Mouse (Mus musculus): Measurements from ENCODE around the gene Gm20388. TPM values are rescaled to one million over a fixed set of nuclear protein-coding genes. Genes with fewer than 3 reads are reported as not detected.

Gene Gm20388
- polyA plus RNA-seq, 2 experiments, result 8.5 TPM; not detected in 1

DNA sequence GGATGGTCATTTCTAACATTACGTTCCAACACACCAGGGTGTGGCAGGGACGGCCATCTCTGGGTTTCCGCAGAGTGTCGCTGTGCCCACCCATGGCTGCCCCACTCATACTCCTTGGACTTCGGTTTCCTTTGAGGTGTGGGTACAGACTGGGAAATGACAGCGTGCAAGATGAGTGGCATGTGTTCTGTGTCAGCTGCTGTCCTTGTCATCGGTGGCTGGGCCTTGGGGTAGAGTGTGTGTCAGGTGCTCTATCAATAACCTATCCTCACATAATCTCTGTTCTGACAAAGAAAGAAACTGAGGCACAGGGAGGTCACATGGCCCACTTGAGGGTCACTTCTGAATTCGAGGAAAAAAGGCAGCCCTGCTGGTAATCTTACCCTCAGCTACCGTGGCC lies 2726.6 kb downstream of the Gm20388 start:
- H3K36me3 ChIP-seq (replicated peaks; ENCODE audit: control insufficient read depth, insufficient read depth, low read depth), result peaks cover 25% of the 10 kb centered on the region
- H3K27ac ChIP-seq, result no peak overlapping the region
- TF ChIP-seq EP300 (IDR thresholded peaks at IDR 0.05; ENCODE audit: low read depth) (no peak), CTCF (IDR thresholded peaks at IDR 0.05; ENCODE audit: low read depth) (no peak)
- no peaks in the 10 kb centered on the region for H3K9me3 ChIP-seq (ENCODE audit: control insufficient read depth, low read length)
- peaks cover 16 to 18% of the 10 kb centered on the region in 2 experiments for H3K4me1 ChIP-seq (replicated peaks; ENCODE audit: control insufficient read depth in 2 of 2, insufficient read depth in 2 of 2, low read length in 1 of 2)
- WGBS (ENCODE audit: insufficient replicate concordance), result 88% methylated on average over 9 of the region's 9 CpGs
- ATAC-seq (ENCODE audit: insufficient read depth) (no peak), DNase-seq (ENCODE audit: low read depth in 3 of 3, low spot score in 3 of 3) (no peak)
- H3K4me2 ChIP-seq (ENCODE audit: low read depth), result no peak overlapping the region
- no peak overlapping the region for H3K4me3 ChIP-seq (ENCODE audit: insufficient read depth in 1 of 2, low read depth in 2 of 2, low read length in 2 of 2)
- no peaks in the 10 kb centered on the region for H3K27me3 ChIP-seq (ENCODE audit: control insufficient read depth, insufficient read depth, low read length)
- no peak overlapping the region for H3K9ac ChIP-seq (replicated peaks)

GRCm38 (mm10) chr8:122638601-122639000 lies 2728.0 kb downstream of the Gm20388 start:
- no peak for ATAC-seq (ENCODE audit: insufficient read depth)
- Histone ChIP-seq H3K27me3 (ENCODE audit: control insufficient read depth, insufficient read depth, low read length) (no peaks in the 10 kb centered on the region), H3K4me3 (ENCODE audit: insufficient read depth in 1 of 2, low read depth in 2 of 2, low read length in 2 of 2) (no peak overlapping the region), H3K4me2 (ENCODE audit: low read depth) (no peak overlapping the region), H3K4me1 (replicated peaks; ENCODE audit: control insufficient read depth in 2 of 2, insufficient read depth in 2 of 2, low read length in 1 of 2) (peaks cover 16 to 18% of the 10 kb centered on the region in 2 experiments), H3K9ac (replicated peaks) (no peak overlapping the region), H3K9me3 (ENCODE audit: control insufficient read depth, low read length) (no peaks in the 10 kb centered on the region), H3K36me3 (replicated peaks; ENCODE audit: control insufficient read depth, insufficient read depth, low read depth) (peaks cover 22% of the 10 kb centered on the region), H3K27ac (no peak overlapping the region)
- no peak for DNase-seq (ENCODE audit: low read depth in 3 of 3, low spot score in 3 of 3)
- TF ChIP-seq EP300 (IDR thresholded peaks at IDR 0.05; ENCODE audit: low read depth), result no peak
- TF ChIP-seq CTCF (IDR thresholded peaks at IDR 0.05; ENCODE audit: low read depth), result no peak
- WGBS (ENCODE audit: insufficient replicate concordance), result 81% methylated on average over 16 of the region's 16 CpGs

DNA sequence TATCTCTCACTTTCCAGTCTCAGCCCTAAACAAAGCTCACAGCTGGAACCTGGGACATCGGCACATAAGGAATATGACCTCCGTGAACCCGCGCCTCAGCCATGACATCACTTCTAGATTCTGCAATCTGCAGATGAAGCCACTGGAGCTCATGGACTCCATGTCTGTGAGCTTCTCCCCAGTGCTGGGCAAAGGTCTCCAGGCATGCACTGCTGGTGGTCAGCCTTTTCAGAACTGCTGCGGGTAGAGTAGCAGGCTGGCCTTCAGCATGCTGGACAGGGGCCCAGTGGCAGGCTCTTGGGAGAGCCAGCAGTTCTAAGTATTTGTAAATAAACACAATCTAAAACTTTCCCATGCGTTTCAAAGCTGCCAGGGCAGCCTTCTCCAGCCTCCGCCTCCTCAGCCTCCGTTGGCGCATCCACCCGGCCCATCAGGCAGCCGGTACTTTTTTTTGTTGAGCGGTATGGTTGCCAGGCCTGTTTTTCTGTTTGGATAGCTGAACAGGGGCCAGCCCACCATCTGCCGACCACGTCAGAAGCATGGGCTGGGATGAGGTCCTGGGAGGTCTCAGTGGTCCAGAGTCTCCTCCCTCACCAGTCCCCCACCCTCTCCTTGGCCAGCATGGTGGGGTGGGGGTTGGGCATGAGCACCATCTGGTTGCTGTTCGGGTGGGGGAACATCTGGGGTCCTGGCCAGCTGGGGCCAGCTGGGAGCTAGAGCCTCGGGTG lies 2729.0 kb downstream of the Gm20388 start:
- Histone ChIP-seq H3K4me2 (ENCODE audit: low read depth) (no peak overlapping the region), H3K27me3 (ENCODE audit: control insufficient read depth, insufficient read depth, low read length) (no peaks in the 10 kb centered on the region), H3K4me1 (replicated peaks; ENCODE audit: control insufficient read depth in 2 of 2, insufficient read depth in 2 of 2, low read length in 1 of 2) (peaks cover 16 to 18% of the 10 kb centered on the region in 2 experiments), H3K27ac (no peak overlapping the region), H3K4me3 (ENCODE audit: insufficient read depth in 1 of 2, low read depth in 2 of 2, low read length in 2 of 2) (no peak overlapping the region), H3K9me3 (ENCODE audit: control insufficient read depth, low read length) (no peaks in the 10 kb centered on the region), H3K9ac (replicated peaks) (no peak overlapping the region), H3K36me3 (replicated peaks; ENCODE audit: control insufficient read depth, insufficient read depth, low read depth) (peaks cover 18% of the 10 kb centered on the region)
- DNase-seq (ENCODE audit: low read depth in 3 of 3, low spot score in 3 of 3) (no peak), ATAC-seq (ENCODE audit: insufficient read depth) (no peak)
- TF ChIP-seq EP300 (IDR thresholded peaks at IDR 0.05; ENCODE audit: low read depth) (no peak), CTCF (IDR thresholded peaks at IDR 0.05; ENCODE audit: low read depth) (no peak)
- 79% methylated on average over 16 of the region's 16 CpGs for WGBS (ENCODE audit: insufficient replicate concordance)

DNA sequence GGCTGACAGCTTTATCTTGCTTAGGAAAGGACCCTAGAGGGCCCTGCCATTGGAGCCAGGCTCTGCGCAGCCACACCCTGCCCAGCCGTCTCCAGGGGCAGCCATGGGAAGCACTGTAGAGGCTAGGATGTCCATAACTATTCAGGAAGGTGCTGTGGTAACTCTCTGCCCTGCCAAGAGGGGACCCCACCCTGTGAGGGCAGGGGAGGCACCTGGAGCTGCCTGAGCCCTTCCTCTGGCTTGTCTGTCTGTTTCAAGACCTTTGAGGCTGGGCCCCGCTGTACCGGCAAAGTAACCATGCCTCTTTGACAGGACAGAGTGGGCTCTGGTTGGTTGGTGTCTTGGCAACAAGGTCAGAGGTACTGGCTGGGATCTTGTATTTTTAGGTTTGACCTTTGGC lies 2730.2 kb downstream of the Gm20388 start:
- Histone ChIP-seq H3K27me3 (ENCODE audit: control insufficient read depth, insufficient read depth, low read length) (no peaks in the 10 kb centered on the region), H3K9me3 (ENCODE audit: control insufficient read depth, low read length) (no peaks in the 10 kb centered on the region), H3K4me3 (ENCODE audit: insufficient read depth in 1 of 2, low read depth in 2 of 2, low read length in 2 of 2) (no peak overlapping the region), H3K9ac (replicated peaks) (no peak overlapping the region), H3K4me1 (replicated peaks; ENCODE audit: control insufficient read depth in 2 of 2, insufficient read depth in 2 of 2, low read length in 1 of 2) (peaks cover 11 to 12% of the 10 kb centered on the region in 2 experiments), H3K4me2 (ENCODE audit: low read depth) (no peak overlapping the region), H3K27ac (no peak overlapping the region), H3K36me3 (replicated peaks; ENCODE audit: control insufficient read depth, insufficient read depth, low read depth) (peaks cover 10% of the 10 kb centered on the region)
- ATAC-seq (ENCODE audit: insufficient read depth) (no peak), DNase-seq (ENCODE audit: low read depth in 3 of 3, low spot score in 3 of 3) (no peak)
- TF ChIP-seq EP300 (IDR thresholded peaks at IDR 0.05; ENCODE audit: low read depth) (no peak), CTCF (IDR thresholded peaks at IDR 0.05; ENCODE audit: low read depth) (no peak)
- WGBS (ENCODE audit: insufficient replicate concordance), result 73% methylated on average over 4 of the region's 4 CpGs

DNA sequence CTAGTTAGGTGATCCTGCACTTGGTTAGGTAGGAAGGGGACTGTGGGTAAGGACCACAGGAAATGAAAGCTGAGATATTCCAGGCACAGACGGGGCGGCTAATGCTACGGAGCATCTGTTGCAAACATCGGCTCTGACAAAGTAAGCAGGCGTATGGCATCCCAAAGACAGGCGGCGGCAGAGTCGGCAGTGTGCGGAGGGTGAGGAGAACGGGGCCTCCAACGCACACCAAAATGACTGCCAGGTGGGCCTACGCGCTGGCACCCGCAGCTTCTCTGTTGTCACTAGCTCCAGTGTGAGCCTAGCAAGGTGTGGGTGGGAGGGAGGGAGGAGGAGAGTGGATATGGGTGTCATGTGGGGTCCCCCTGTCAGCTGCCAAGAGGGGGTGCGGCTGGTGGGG lies 2730.8 kb downstream of the Gm20388 start:
- no peaks in the 10 kb centered on the region for H3K9me3 ChIP-seq (ENCODE audit: control insufficient read depth, low read length)
- H3K27ac ChIP-seq, result no peak overlapping the region
- H3K27me3 ChIP-seq (ENCODE audit: control insufficient read depth, insufficient read depth, low read length), result no peaks in the 10 kb centered on the region
- no peak overlapping the region for H3K4me3 ChIP-seq (ENCODE audit: insufficient read depth in 1 of 2, low read depth in 2 of 2, low read length in 2 of 2)
- ATAC-seq (ENCODE audit: insufficient read depth) (no peak), DNase-seq (ENCODE audit: low read depth in 3 of 3, low spot score in 3 of 3) (no peak)
- no peak overlapping the region for H3K9ac ChIP-seq (replicated peaks)
- H3K4me1 ChIP-seq (replicated peaks; ENCODE audit: control insufficient read depth in 2 of 2, insufficient read depth in 2 of 2, low read length in 1 of 2), result peaks cover 5 to 7% of the 10 kb centered on the region in 2 experiments
- 88% methylated on average over 15 of the region's 15 CpGs for WGBS (ENCODE audit: insufficient replicate concordance)
- TF ChIP-seq EP300 (IDR thresholded peaks at IDR 0.05; ENCODE audit: low read depth), result no peak
- no peak for TF ChIP-seq CTCF (IDR thresholded peaks at IDR 0.05; ENCODE audit: low read depth)
- no peak overlapping the region for H3K4me2 ChIP-seq (ENCODE audit: low read depth)
- H3K36me3 ChIP-seq (replicated peaks; ENCODE audit: control insufficient read depth, insufficient read depth, low read depth), result peaks cover 10% of the 10 kb centered on the region

Data from liver, embryonic 14.5 days (tissue).